Mouse (Mus musculus) urinary bladder, postnatal 0 days (tissue): ENCODE data around the gene Hhatl. TPM values are rescaled to one million over a fixed set of nuclear protein-coding genes. Genes with fewer than 3 reads are reported as not detected.

ENCODE experiments used
- polyA plus RNA-seq: library from polyadenylated mRNA; unstranded; fragments of >200 nt; fragmentation: Nextera tagmentation; extraction: Ambion mirVana; gene quantifications from 2 replicates; pipeline ENCODE4 v1.2.1, GENCODE M21; 2015

Gene Hhatl
- 4.2 and 4.6 TPM in 2 replicates for polyA plus RNA-seq

DNA sequence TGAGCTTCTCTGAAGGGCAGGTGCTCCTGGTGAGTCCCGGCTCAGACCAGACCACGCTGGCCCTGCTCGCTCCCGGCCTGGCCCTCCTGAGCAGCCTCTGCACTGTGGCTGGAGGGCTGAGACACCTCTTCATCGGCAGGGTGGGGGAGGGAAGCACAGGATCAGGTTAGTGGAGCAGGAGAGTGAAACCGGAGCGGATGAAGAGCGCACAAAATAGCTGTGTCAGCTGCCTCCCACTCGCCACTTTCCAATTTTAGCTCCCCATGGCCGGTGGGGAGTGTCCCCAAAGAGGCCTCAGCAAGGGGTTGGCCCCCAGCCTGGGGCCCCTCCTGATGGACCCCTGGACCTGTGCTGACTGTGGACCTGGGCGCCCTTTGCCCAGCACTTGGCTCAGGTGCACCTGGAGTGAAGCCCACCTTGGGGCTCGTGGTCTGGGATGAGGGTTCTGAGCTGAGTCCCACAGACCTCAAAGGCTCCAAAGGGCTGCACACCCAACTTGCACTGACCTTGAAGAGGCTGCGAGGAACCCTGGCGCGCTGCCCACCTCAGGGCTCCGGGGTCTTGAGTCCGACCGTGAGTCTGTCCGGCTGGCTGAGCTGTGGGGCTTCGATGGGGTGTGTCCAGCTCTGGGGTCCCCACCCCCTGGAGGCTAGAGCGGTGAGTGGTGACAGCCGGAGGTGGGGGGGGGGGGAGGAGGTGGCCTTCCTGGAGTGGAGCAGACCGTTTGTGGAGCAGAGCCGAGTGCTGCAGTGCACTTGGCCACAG lies at the start of gene Hhatl:
Gene Hhatl (minus strand): TSS at position 751 of the 765 bp plus-strand sequence.

GRCm38 (mm10) chr9:121838829-121839621 lies 46.7 kb upstream of the Hhatl start, which contains the start of gene Ccdc13:
TSS of gene Ccdc13 (minus strand) at chr9:121839461.

DNA sequence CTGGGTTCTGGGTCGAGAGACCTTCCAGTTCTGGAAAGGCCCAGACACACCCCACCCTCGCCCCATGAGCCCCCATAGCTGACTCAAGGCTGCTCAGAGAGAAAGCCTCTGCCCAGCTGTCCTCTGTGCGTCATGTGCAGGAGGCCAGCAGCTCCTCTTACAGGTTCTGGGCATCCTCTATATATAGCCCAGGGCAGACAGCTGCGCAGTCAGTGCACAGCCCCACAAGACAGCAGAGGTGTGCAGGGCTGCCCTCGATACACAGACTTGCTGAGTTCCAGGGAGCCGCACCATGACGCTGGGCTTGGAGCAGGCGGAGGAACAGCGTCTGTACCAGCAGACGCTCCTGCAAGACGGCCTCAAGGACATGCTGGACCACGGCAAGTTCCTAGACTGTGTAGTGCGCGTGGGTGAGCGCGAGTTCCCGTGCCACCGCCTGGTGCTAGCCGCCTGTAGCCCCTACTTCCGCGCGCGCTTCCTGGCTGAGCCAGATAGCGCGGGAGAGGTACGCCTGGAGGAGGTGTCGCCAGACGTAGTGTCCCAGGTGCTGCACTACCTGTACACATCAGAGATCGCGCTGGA lies 14.7 kb downstream of the Hhatl start, which contains the start of gene Klhl40:
Gene Klhl40 (plus strand): TSS at position 124 of the 582 bp plus-strand sequence.

GRCm38 (mm10) chr9:121759091-121760081 lies 32.9 kb downstream of the Hhatl start, which contains the start of gene Zfp651:
TSS of gene Zfp651 (plus strand) at chr9:121759330.

Other genes starting within 250 kb of the Hhatl start
- 0.17 and 0.29 TPM in 2 replicates for gene Lyzl4, start 150.4 kb downstream of the Hhatl start, polyA plus RNA-seq
- 0.77 and 1.1 TPM in 2 replicates for gene Vipr1, start 149.8 kb downstream of the Hhatl start, polyA plus RNA-seq
- gene Sec22c, start 87.0 kb downstream of the Hhatl start, polyA plus RNA-seq, result 5.8 and 6.1 TPM in 2 replicates
- gene Ss18l2, start 82.2 kb downstream of the Hhatl start, polyA plus RNA-seq, result 113 and 114 TPM in 2 replicates
- gene Nktr, start 73.3 kb downstream of the Hhatl start, polyA plus RNA-seq, result 29.6 and 37.6 TPM in 2 replicates
- 21.2 and 21.4 TPM in 2 replicates for gene Zfp651, start 33.2 kb downstream of the Hhatl start, polyA plus RNA-seq
- 0.08 and 0.27 TPM in 2 replicates for gene Klhl40, start 14.9 kb downstream of the Hhatl start, polyA plus RNA-seq
- 0.16 and 0.33 TPM in 2 replicates for gene Ccdc13, start 47.0 kb upstream of the Hhatl start, polyA plus RNA-seq
- gene Higd1a, start 65.9 kb upstream of the Hhatl start, polyA plus RNA-seq, result 265 and 303 TPM in 2 replicates
- 0.37 and 0.44 TPM in 2 replicates for gene Ackr2, start 105.8 kb upstream of the Hhatl start, polyA plus RNA-seq
- gene Cyp8b1, start 123.8 kb upstream of the Hhatl start, polyA plus RNA-seq, result 0.06 TPM in 1 of 2 replicates, not detected in the other
- gene Fam198a, start 158.5 kb upstream of the Hhatl start, polyA plus RNA-seq, result 4.8 and 5.6 TPM in 2 replicates
- gene Pomgnt2, start 204.6 kb upstream of the Hhatl start, polyA plus RNA-seq, result 6.6 and 7.4 TPM in 2 replicates